Mouse (Mus musculus) fat pad, adult 2 months (tissue): ENCODE results near the gene Pigw.

Experiments used
- DNase-seq: peaks from one replicate; pipeline ENCODE4 v3.0.0-alpha.2; 2011; ENCODE audit warnings: low read depth, low spot score; ENCODE audit errors: extremely low read depth

Gene Pigw

DNA sequence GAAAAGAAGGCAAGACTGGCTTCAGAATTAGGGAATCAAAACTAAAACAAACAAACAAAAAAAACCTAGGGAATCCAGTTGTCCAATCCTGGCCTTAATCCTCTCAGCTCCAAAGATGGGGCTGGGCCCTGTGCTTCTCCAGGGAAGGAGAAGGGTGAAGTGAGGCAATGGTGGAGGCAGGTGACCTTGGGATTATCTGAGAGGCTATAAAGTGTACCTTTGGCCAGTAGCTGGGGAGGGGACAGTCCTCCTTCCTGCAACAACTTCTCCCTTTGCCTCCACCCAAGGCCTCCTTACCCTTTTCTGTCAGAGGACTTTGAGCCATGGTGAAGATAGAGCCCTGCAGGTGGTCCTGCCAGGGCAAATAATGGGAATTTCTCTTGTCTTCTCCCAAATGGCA lies 52.6 kb downstream of the Pigw start:
- DNase-seq: no peak
